In the genomic region with DNA sequence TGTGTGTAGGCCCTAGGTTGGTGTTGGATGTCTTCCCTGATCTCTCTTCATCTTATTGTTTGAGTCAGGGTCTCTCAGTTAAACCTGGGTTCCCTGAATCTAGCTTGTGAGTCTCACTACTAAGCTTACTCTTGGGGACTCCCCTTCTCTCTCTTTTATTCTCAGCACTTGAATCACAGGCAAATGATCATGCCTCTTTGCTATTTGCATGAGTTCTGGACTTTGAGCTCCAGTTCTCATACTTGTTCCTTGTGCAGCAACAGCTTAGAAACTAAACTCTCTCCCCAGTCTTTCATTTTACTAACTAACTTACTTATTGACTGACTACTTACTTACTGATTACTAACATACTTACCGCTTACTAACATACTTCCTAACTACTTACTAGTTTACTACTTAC, we compare ENCODE assay signal across 22 mouse cellular contexts.
DNase-seq lines count a peak whose midpoint lies in the region; ATAC-seq and TF ChIP-seq lines count a peak whose summit lies in the region.
"Had no signal": no experiment of that assay in that cellular context is flagged by ENCODE, and none has a peak within 500 bp of the region (broad histone marks: within the 10 kb centered on the region; RNA-seq: fewer than 3 reads in every experiment).

No protein-coding gene starts in this region.

- no peaks in the 10 kb centered on the region for H3K36me3 ChIP-seq in liver, adult 2 months (ENCODE audit: control insufficient read depth, insufficient read depth, low read length)
- no peaks in the 10 kb centered on the region for H3K36me3 ChIP-seq in liver, embryonic 12.5 days
- H3K36me3 ChIP-seq in intestine, postnatal 0 days (ENCODE audit: control insufficient read depth, insufficient read depth), result no peaks in the 10 kb centered on the region
- H3K36me3 ChIP-seq: embryonic facial prominence, embryonic 12.5 days; embryonic facial prominence, embryonic 15.5 days; hindbrain, embryonic 12.5 days; hindbrain, embryonic 15.5 days had no signal

- no peak overlapping the region for H3K4me2 ChIP-seq in liver, embryonic 12.5 days
- no peak overlapping the region for H3K4me2 ChIP-seq in intestine, postnatal 0 days (replicated peaks; ENCODE audit: low read depth)
- H3K4me2 ChIP-seq: embryonic facial prominence, embryonic 12.5 days; embryonic facial prominence, embryonic 15.5 days; heart, embryonic 11.5 days; hindbrain, embryonic 12.5 days; hindbrain, embryonic 15.5 days had no signal

- peak; percentile 3 to 21 for DNase-seq in kidney, adult 8-10 months
- DNase-seq in kidney, postnatal 14 days, result no peak
- peak; percentile 1 for DNase-seq in liver, adult 2 months (ENCODE audit: extremely low read depth, low read depth, low spot score)
- no peak for DNase-seq in left cerebral cortex, postnatal 10 days (ENCODE audit: extremely low spot score in 1 of 2, low spot score in 2 of 2)
- DNase-seq: adrenal gland, adult 2 months; adrenal gland, postnatal 14 days; B cell, adult 2 months; cerebellum, adult 11 months; cerebellum, adult 2 months; cerebellum, adult 9-11 months; cerebellum, postnatal 25 days; forebrain, postnatal 0 days; gastrocnemius, adult 2 months; gastrocnemius, postnatal 14 days had no signal

- no peak overlapping the region for H3K27ac ChIP-seq in liver, adult 2 months (replicated peaks; ENCODE audit: insufficient read depth, low read depth, low read length)
- no peak overlapping the region for H3K27ac ChIP-seq in liver, embryonic 12.5 days
- no peak overlapping the region for H3K27ac ChIP-seq in intestine, postnatal 0 days (ENCODE audit: low read depth, low read length)
- H3K27ac ChIP-seq: embryonic facial prominence, embryonic 12.5 days; embryonic facial prominence, embryonic 15.5 days; gastrocnemius, adult 2 months; hindbrain, embryonic 12.5 days; hindbrain, embryonic 15.5 days had no signal

- ATAC-seq in liver, embryonic 12.5 days, result no peak
- ATAC-seq in intestine, postnatal 0 days, result peak; percentile 79
- ATAC-seq: forebrain, embryonic 14.5 days; forebrain, postnatal 0 days had no signal

- 96% methylated on average over 1 of the region's 1 CpGs for WGBS in liver, adult 2 months
- WGBS in liver, embryonic 12.5 days (ENCODE audit: insufficient replicate concordance), result 82% methylated on average over 1 of the region's 1 CpGs
- 76% methylated on average over 1 of the region's 1 CpGs for WGBS in intestine, postnatal 0 days

- no peak overlapping the region for H3K4me3 ChIP-seq in liver, adult 2 months (ENCODE audit: insufficient read depth, low read depth, low read length)
- no peak overlapping the region for H3K4me3 ChIP-seq in liver, embryonic 12.5 days
- H3K4me3 ChIP-seq in intestine, postnatal 0 days (ENCODE audit: low read depth, low read length), result no peak overlapping the region
- H3K4me3 ChIP-seq: embryonic facial prominence, embryonic 12.5 days; embryonic facial prominence, embryonic 15.5 days; gastrocnemius, adult 2 months; hindbrain, embryonic 12.5 days; hindbrain, embryonic 15.5 days had no signal

- intact Hi-C loops in left cerebral cortex, postnatal 10 days (cut with DNase I), result no loop called here

- H3K27me3 ChIP-seq in liver, adult 2 months (ENCODE audit: control insufficient read depth, insufficient read depth, low read length), result no peaks in the 10 kb centered on the region
- no peaks in the 10 kb centered on the region for H3K27me3 ChIP-seq in liver, embryonic 12.5 days (replicated peaks)
- H3K27me3 ChIP-seq in intestine, postnatal 0 days (replicated peaks; ENCODE audit: control insufficient read depth, insufficient read depth, low read length), result no peaks in the 10 kb centered on the region
- H3K27me3 ChIP-seq: embryonic facial prominence, embryonic 12.5 days; embryonic facial prominence, embryonic 15.5 days; hindbrain, embryonic 12.5 days; hindbrain, embryonic 15.5 days had no signal

- TF ChIP-seq CTCF in liver, adult 2 months (IDR thresholded peaks at IDR 0.05; ENCODE audit: low read depth, low read length), result no peak
- no peak for TF ChIP-seq CTCF in intestine, postnatal 0 days (IDR thresholded peaks at IDR 0.05; ENCODE audit: low read depth)

- H3K9me3 ChIP-seq in liver, embryonic 12.5 days (replicated peaks), result no peaks in the 10 kb centered on the region
- no peaks in the 10 kb centered on the region for H3K9me3 ChIP-seq in intestine, postnatal 0 days (ENCODE audit: control insufficient read depth)
- H3K9me3 ChIP-seq: embryonic facial prominence, embryonic 12.5 days; embryonic facial prominence, embryonic 15.5 days; hindbrain, embryonic 12.5 days; hindbrain, embryonic 15.5 days had no signal

- H3K4me1 ChIP-seq in liver, adult 2 months (ENCODE audit: control insufficient read depth, insufficient read depth, low read length), result no peaks in the 10 kb centered on the region
- no peaks in the 10 kb centered on the region for H3K4me1 ChIP-seq in liver, embryonic 12.5 days
- no peaks in the 10 kb centered on the region for H3K4me1 ChIP-seq in intestine, postnatal 0 days (replicated peaks; ENCODE audit: control insufficient read depth, insufficient read depth, low read length)
- H3K4me1 ChIP-seq: embryonic facial prominence, embryonic 12.5 days; embryonic facial prominence, embryonic 15.5 days; hindbrain, embryonic 12.5 days; hindbrain, embryonic 15.5 days had no signal

- TF ChIP-seq POLR2A in liver, adult 2 months (IDR thresholded peaks at IDR 0.05; ENCODE audit: extremely low read depth, insufficient read depth, low read length), result no peak

- no peak overlapping the region for H3K9ac ChIP-seq in liver, adult 2 months (ENCODE audit: low read depth, low read length)
- H3K9ac ChIP-seq in liver, embryonic 12.5 days, result no peak overlapping the region
- H3K9ac ChIP-seq in intestine, postnatal 0 days (ENCODE audit: low read depth, low read length), result no peak overlapping the region
- H3K9ac ChIP-seq: embryonic facial prominence, embryonic 12.5 days; embryonic facial prominence, embryonic 15.5 days; forebrain, postnatal 0 days; hindbrain, embryonic 12.5 days; hindbrain, embryonic 15.5 days had no signal

- no peaks in the 10 kb centered on the region for H3K79me2 ChIP-seq in liver, adult 2 months (ENCODE audit: control insufficient read depth, insufficient read depth, low read length)

Comparison
In these comparisons a context has a peak if more than half of its experiments do, and no peak if none do; other contexts are left out.
1. DNase-seq: peak in kidney, adult 8-10 months (2 of 2) and liver, adult 2 months (single experiment); none in kidney, postnatal 14 days (single experiment) and left cerebral cortex, postnatal 10 days (0 of 2).